Mouse (Mus musculus): ENCODE results near the gene Aox1.

DNA sequence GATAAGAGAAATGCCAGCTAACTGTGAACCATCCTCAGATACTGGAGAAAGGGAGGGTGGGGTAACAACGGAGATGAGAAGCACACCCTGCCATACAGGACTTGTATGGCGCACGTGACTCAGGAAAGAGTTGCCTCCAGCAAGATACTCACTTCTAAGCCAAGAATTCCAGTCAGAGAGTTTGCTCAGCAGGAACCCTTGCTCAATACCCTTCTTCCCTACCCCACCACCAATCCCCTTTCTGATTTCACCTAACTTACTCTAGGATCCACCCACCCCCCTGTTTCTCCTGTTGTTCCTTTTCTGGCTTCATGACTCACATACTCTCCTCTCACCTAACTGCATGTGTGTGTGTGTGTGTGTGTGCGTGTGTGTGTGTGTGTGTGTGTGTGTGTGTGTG lies 81.6 kb downstream of the Aox1 start:
- no peak for TF ChIP-seq CTCF (IDR thresholded peaks at IDR 0.05)
- TF ChIP-seq EP300 (IDR thresholded peaks at IDR 0.05) = peak; percentile 33

All from lung, postnatal 0 days (tissue).